Mouse (Mus musculus) thymus, postnatal 4 days (tissue): ENCODE results near the gene Nisch.

ENCODE experiments used
- DNase-seq: peaks from one replicate; pipeline ENCODE4 v3.0.0; 2021

The Nisch gene

DNA sequence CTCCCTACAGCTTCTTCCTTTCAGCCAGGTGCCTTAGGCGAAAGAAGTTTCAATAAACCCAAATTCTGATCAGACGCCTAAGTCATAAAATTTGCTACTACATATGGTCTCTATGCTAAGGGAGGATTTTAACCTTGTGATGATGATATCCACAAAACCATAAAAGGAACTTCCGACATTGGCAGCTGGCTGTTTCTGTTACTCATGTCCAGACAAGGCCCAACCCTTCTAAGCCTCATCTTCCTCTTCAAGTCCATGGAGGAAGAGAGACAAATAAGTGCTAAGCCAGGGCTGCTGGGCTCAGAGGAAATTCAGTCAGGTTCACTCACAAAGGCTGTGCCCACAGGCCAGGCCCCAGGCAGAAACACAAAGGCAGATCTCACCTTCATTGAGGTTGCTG lies 27.4 kb downstream of the Nisch start:
- no peak for DNase-seq

DNA sequence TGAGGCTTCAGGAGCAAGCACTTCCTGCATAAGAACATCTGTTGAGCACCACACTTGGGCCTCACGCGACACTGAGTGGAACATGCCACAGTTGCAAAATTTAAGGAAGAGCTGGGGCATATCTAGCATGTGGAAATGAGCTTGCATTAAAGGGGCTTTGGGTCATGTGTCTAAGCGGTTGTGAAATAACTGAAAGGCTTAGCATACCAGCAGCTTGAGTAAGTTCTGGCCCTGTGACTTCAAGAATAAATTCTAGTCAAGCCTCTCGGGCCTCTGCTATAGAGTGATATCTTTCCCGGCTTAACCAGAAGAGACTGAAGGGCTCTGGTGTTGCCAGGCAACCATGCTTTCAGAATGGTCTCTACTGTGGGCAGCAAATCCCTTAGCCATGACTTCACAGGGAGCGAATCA lies 28.0 kb downstream of the Nisch start:
- no peak for DNase-seq

DNA sequence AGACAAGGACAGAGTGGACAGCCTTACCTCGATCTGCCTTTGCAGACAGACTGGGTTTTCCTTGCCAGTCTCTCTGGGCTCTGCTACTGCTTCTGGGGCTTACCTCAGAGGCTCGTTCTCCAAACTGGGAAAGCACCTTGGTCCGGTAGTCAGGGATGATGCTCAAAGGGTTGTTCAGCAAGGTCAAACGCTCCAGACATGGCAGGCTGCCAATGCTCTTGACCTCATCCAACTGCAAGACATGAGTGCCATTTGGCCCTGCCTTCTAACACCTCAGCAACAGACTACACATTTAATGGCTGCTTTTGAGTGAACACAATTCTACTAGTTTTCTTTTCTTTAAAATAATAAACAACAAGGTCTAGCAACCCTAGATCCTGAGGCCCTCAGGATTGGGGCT lies 30.1 kb downstream of the Nisch start:
- DNase-seq: no peak

DNA sequence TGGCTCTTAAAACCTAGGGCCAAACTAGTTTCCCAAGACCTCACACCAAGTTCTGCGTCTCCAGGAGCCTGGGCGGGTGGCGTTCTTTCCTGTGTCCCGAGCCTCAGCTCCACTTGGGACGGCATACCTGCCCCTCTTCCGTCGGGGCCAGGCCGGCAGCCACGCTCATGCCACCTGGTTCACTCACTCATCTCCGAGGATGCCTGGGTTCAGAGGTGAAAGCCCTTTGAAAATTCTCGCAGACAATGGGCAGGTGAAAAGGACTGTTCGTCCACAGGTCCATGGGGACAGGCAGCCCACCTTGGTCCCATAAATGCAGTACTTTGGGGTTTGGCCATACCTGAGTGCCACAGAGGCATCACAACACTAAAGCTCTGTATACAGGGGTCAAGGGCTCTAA lies 32.6 kb downstream of the Nisch start:
- DNase-seq: no peak

DNA sequence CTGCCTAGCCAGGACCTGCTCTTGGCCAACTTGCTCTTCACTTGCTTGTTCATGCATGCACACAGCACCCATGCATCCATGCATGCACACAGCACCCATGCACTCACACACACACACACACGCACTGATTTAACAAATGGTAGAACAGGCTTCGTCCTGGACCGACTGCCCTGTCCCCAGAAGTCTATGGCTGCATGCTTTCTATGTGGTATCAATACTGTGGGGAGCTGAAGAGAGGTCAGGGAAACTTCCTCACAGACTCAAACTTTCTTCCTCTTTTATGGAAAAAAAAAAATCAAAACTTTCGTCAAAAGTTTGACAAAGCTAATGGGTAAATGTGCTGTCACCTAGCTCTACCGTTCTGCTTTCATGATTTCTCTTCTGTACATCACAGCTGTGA lies 33.2 kb downstream of the Nisch start:
- DNase-seq: no peak

DNA sequence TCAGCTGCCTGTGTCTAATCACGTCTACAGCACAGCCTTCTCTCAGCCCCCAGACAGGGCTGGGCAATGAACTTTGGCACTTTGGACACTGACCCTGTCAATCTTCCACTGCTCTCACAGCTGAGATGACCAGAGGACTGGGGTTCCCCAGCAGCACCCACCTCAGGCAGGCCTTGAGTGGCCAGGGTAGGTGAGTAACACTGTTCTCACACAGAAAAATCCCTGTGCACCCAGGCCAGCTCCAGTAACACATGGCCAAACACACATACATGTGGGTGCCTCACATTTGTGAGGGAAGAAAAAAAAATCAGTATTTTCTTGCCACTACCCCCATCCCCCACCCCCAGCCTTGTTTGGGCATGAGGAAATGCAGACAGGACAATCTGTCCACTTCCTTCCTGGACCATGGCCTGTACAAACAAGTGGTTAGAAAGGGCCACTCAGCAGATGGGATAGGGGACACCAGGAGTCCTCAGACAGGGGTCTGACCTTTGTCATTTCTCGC lies 33.9 kb downstream of the Nisch start:
- DNase-seq: no peak

DNA sequence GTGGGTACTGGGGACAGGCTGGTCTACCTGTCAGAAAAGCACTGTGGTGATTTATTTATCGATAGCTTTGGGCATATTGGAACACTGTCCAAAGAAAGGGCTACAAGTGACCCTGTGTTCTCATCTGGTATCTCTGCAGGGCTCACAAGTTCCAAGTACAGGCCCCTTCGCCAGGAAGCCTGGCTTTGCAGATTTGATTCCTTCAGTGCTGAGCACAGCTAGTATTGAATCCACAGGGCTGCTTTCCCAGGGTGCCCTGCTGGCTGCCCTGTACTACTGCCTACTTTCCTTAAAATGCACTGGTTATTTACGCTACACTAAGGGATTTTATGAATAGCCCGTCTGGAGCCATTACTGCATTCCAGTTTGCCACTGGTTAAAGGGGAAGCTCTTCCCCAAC lies 35.2 kb downstream of the Nisch start:
- no peak for DNase-seq

DNA sequence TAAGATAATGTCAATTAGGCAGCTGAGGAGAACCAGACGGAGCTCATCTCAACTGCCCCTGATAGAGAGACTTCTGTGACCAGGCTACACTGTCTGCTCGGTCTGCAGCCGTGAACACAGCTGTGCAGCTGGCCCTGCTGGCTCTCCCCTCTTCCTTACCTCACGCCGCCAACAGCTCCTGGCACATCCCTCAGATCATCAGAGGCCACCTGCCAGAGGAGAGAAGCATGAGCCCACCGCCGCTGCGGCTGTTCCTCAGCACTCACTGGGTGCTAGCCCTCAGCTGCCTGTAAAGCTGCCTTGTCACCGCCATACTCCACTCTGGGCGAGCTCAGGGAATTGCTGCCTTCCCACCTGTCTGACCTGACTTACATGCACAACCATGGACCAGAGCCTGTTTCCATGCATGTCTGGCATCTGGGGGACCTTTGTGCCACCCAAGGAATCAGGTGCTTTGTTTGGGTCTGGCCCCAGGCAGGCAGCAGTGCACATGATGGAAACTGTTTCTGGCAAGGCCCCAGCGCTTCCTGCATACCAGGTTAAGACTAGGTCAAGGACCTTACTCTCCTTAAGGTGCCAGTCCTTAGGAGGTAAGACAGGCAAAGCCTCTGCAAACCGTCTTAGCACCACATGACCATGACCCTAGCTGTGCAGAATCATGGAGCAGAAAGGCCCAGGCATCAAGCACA lies 36.9 kb downstream of the Nisch start:
- DNase-seq: no peak

DNA sequence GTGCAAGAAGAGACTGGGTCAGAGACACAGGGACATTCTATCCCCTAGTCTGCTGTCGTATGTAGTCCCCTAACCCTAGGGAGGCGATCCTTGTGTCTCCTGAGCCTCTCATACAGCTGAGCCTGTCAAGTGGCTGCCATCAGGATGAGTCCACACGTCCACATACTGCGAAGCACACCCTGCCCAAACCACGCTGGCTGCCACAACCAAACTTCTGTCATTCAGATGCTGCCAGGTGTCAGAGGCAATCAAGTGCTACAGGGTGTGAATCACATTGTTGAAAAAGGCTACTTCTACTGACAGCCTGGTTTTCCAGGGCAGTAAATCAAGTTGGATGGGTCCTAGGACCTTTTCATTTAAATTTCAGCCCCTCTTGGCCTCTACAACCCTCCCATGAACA lies 39.0 kb downstream of the Nisch start:
- no peak for DNase-seq

DNA sequence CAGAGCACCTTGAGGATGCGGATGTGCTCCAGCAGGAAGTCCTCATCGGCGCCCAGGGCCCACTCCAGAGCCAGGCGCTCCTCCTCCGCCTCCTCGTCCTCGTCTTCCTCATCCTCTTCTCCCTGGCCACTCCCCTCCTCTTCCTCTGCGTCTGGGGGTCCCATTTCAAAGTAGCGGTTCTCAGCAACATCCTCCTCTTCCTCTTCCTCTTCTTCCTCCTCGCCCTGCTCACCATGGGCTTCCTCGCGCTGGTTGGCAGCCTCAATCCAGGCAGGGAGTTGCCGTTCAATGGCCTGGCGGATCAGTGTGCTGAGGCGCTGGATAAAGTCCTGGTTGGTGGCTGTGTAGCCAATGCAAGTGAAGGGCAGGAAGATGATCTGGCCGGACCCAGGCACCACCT lies 39.5 kb downstream of the Nisch start:
- DNase-seq: no peak

DNA sequence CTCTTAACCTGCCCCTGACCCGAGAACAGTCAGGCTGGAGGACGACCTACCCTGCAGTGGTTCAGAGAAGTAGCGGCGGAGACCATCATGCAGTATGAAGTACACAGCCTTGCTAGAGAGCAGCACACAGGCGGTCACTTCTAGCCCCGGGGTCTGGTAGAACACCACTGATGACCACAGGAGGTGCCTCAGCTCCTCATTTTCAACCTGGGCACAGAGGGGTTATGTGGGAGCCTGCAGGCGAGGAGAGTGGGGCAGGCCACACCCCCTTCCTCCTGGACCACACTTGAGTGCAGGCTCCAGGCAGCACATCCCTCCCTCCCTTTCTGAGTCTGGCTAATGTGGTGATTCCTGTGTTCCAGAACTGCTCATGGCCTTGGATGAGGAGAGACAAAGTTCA lies 43.2 kb downstream of the Nisch start:
- no peak for DNase-seq

DNA sequence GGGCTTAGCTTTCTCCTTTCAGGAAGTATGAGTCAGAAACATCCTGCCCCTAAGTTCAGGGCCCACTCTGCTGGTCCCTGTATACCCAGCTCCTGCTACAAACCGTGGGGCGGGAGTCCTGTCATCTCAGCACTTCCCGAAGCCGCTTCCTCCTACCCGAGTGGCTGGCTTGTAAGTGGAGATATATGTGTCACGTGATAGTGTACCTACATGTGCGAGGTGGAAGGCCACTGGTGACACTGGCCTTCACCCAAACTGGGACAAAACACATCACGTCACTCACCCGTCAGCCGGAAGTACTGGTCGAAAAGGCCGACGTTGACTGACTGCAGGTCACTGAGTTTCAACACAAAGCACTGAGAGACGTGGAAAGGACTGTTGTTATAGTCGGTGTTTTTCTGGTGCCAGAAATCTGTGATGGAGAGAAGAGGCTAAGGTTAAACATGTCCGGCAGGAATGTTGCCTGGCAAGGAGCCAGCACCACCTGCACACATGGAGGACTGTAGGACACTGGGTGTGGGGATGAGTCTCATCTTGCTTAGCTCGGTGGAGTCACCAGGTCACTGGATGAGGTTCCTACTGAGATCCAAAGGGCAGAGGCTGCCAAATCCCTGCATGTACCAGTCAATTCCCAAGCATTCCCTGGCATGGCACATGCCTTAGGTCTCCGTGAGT lies 43.8 kb downstream of the Nisch start:
- DNase-seq: no peak

DNA sequence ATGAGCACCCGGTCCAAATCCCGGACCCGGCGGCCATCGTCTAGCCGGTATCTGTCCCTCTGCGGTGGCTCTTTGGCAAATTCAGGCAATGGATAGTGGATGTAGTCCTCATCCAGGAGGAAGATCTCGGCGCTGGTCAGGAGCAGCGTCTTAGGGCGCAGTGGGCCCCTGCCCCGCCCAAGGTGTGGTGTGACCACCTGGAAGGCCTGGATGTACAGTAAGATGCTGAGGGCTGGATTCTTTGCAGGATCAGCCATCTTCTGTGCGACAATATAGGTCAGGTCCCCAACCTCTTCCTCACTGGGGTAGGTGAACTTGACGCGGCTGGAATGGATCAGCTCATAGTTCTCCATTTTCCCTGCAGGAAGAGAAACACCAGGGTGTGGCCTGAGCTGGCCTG lies 44.9 kb downstream of the Nisch start:
- no peak for DNase-seq

DNA sequence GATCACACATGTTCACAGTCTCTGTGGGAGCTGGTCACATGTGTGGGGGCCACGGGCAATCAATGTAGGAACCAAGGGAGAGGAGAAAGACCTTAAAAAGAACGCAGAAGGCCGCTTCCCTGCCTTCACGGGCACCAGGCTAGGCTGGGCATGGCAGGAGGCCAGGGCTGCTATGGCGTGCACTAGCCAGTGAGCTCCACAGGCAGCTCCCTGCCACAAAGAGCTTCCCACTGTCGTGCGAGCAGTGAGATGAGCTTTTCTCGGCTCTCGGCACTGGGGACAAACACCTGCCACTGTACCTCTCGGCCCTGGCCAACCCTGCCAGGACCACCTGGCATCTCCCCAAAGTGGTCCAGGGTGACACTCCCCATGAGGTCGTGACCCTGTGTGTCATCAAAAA lies 45.4 kb downstream of the Nisch start:
- no peak for DNase-seq

DNA sequence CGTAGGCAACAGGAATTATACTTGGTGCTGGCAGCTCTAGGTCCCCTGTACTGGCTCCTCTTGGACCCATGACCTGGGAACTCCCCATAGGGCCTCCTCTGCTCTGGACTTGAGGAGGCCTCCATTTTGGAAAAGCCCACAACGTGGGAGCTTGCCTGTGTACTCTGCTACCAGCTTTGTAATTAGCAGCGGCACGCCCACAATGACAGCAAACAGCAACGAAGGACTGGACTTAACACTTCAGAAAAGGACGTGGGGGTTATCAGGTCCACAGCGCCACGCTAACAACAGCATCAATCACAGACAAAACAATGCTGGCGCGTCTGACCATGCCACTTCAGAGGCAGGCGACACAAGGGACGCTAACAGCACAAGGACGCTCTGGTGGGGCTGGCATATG lies 45.8 kb downstream of the Nisch start:
- no peak for DNase-seq

DNA sequence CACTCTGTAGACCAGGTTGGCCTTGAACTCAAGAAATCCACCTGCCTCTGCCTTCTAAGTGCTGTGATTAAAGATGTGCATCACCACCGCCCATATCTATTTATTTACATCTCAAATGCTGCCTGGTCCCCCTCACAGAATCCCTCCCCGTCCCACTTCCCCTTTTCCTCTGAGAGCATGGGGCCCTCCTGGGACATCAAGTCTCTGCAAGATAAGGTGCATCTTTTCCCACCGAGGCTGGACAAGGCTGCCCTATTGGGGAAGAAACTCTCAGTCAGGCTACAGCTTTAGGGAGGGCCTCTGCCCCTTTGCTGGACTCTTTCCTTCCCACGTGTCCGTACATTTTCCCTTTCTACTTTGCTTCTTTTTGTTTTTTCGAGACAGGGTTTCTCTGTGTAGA lies 47.2 kb downstream of the Nisch start:
- no peak for DNase-seq

DNA sequence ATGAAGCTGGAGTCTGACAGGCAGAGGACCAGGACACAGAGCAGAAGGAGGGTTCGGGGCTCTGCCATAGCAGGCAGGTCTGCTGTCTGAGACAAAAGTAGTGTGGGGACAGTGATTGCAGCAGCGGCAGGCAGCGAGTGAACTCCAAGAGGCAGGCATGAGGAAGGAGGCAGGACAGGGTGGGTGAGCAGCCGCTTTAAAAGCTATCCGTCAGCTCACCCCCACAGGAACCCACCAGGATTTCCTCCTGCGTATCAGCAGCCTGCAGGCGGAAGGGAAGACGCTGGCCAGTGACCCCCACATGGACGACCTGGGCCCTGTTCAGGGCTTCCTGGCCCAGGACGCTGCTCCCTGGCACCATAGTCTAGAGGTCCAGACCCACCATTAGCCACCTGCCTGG lies 48.3 kb downstream of the Nisch start, which contains the start of gene Stab1:
TSS of gene Stab1 (minus strand) at position 217 of the 400 bp plus-strand sequence.
- no peak for DNase-seq

DNA sequence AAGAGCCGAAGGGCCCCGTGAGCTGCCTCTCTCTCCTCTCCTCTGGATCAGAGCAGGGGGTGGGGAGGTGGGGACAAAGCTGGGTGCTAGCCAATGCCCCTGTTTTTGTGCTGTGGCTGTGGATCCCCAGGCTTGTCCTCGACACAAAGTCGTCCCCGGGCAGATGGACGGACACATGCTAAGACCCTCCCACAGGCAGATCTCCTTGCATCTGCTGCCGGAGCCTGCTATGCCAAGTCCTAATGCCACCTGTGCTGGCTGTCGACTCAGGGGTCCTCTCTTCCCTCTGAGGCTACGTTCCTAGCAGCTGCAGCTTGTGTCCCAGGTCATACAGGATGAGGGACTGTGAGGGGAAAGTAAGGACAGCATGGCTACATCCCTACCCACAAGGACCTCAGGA lies 49.9 kb downstream of the Nisch start:
- DNase-seq: no peak

DNA sequence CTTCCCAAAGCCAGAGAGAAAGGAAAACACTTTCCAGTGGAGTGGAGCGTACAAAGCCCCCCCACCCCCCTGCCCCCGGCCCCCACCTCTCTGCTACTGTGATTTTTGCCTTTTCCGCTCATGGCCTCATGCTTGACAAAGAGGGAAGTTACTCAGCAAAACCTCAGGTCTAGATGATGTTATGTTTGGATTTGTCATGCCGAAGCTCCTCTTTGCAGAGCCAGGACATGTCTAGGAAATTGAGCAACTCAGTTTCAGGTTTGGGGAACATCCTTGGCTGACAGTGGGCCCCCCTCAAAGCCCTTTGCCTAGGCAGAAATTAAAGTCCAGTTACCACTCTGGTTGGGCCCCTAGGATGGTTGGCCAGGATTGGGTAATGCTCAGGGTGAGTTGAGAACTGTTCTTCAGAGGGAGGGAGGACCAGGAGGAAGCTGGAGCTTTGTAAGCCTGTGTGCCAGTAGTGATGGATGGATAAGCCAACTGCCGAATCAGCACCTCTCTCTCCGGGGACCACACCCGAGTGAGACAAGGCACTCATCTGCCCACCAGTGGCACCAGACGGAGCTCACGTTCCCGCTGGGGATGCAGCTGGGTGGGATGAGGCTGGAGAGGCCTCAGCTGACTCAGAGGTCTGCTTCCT lies 50.6 kb downstream of the Nisch start:
- no peak for DNase-seq

DNA sequence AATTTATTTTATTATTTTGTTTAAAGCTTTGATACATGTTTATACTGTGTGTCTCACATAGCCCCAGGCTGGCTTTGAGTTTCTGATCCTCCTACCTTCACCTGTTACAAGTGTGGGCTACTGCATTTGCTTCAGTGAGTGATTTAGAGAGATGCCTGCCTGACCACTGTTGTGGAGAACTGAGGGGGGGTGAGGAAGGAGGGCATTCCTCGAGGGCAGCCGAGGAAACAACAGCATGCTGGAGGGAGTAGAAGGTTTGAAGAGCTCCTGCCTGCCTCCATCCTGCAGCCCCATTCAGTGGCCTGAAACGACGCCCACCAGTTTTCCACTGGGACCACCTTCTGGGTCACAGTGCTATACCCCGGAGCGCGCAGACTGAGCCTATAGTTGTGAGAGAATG lies 51.3 kb downstream of the Nisch start:
- DNase-seq: no peak

DNA sequence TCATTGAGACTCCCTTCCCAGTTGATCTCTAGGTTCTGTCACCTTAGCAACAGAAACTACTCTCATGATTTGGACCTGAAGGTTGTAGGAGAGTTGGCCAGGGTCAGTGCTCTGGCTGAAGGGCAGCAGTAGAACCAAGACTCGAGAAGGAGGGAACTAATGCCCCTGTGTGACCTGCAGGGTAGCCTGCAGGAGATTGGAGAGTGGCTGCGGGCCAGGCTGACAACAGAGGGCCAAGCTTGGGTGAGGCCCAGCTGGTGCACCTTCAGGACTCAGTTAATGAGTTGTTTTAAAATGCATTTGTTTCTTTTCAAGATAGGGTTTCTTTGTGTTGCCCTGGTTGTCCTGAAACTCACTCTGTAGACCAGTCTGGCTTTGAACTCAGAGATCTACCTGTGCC lies 51.7 kb downstream of the Nisch start:
- DNase-seq: no peak

DNA sequence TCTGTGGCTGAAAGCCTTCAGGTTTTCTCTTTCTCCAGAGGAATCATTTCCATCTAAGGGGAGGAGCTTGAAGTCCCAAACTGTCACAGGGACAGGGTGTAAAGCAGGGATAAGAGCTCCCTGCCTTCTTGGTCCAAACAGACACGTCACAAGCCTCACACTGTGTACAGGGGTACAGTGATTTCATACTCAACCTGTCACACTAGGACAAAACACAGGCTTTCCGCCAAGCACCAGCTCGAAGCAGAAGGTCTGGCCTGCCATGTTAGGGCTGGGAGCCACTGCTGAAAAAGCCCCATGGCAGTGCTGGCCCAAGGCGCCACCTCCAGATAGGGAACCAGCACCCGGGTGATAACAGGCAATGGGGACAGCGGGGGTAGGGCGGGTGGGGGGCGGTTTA lies 52.7 kb downstream of the Nisch start:
- DNase-seq: no peak

DNA sequence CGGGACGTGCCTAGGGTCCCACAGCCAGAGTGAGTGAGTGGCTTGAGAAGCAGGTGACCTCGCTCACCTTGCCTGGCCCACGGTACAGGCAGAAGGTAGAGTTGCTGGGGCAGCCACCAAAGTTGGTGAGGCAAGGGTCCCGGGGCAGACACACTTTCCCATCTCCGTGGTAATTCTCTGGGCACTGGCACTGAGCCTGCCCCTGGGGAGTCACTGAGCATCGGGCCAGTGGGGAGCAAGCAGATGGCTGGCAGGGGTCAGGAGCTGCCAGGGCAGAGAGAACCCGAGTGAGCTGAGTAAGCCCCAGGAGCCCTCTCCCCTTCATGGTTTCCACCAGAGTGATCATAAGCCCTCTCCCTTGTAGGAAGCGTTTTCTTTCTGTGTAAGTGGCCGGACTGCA lies 55.1 kb downstream of the Nisch start:
- no peak for DNase-seq

DNA sequence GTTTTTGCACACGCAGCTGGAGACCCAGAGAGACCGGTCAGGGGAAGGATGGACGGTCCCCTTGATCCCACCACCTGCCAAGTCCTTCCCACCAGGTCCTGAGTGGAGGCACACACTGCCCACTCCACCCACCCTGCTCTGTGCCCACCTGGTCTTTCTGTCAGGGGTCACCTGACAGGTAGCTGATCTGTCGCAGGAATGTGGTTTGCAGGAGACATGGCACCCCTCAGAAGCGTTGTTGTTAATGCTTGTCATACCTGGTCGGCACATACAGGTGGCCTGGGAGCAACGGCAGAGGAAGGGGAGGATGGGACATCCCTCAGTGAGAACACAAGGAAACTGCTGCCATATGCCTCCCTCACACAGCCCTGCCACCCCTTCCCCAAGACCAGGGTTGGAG lies 55.6 kb downstream of the Nisch start:
- no peak for DNase-seq
